Mouse (Mus musculus) kidney, embryonic 14.5 days (tissue): ENCODE data around the gene Cspg5. TPM values are rescaled to one million over a fixed set of nuclear protein-coding genes. Genes with fewer than 3 reads are reported as not detected.

Experiments
- ATAC-seq: fragments of 200-750 bp; cut with Nextera tagmentation; 2 replicates; pipeline ENCODE4 v1.8.0; 2017; ENCODE audit warnings: moderate number of reproducible peaks, mild to moderate bottlenecking, moderate TSS enrichment, moderate library complexity; ENCODE audit not compliant: low FRiP score, low TSS enrichment
- H3K27ac ChIP-seq: fragments of 300-500 bp; sonication (generic); 2 replicates; pipeline ENCODE4 v1.5.1; 2014; ENCODE audit warnings: low read depth, mild to moderate bottlenecking, low read length, moderate library complexity, mixed read lengths
- H3K27me3 ChIP-seq: fragments of 300-500 bp; sonication (generic); 2 replicates; pipeline ENCODE4 v1.6.1; 2014; ENCODE audit warnings: mild to moderate bottlenecking, low read length; ENCODE audit not compliant: control insufficient read depth, insufficient read depth
- H3K36me3 ChIP-seq: fragments of 300-500 bp; sonication (generic); 2 replicates; pipeline ENCODE4 v1.6.1; 2014; ENCODE audit warnings: low read length, mixed read lengths; ENCODE audit not compliant: control insufficient read depth, insufficient read depth
- H3K4me1 ChIP-seq: fragments of 300-500 bp; sonication (generic); 2 replicates; pipeline ENCODE4 v1.6.1; 2014; ENCODE audit warnings: low read length, mixed read lengths; ENCODE audit not compliant: control insufficient read depth, insufficient read depth
- H3K4me2 ChIP-seq: fragments of 300-500 bp; sonication (generic); replicated peaks from 2 replicates; pipeline ENCODE4 v1.6.1; 2014; ENCODE audit warnings: low read depth, mild to moderate bottlenecking, low read length
- H3K4me3 ChIP-seq: fragments of 300-500 bp; sonication (generic); 2 replicates; pipeline ENCODE4 v1.5.1; 2014; ENCODE audit warnings: mild to moderate bottlenecking, low read length
- H3K9ac ChIP-seq: fragments of 300-500 bp; sonication (generic); 2 replicates; pipeline ENCODE4 v1.6.1; 2014; ENCODE audit warnings: low read depth, mild to moderate bottlenecking, low read length, moderate library complexity
- H3K9me3 ChIP-seq: fragments of 300-500 bp; sonication (generic); 2 replicates; pipeline ENCODE4 v1.6.1; 2016; ENCODE audit warnings: low read length; ENCODE audit not compliant: control insufficient read depth
- WGBS: fragments of 180-500 bp; shearing (Covaris S2); extraction: QIAGEN DNeasy Blood & Tissue Kit; methylation state at CpG from one replicate; pipeline ENCODE4 v1.1.7; 2014; 5-methylcytosine and 5-hydroxymethylcytosine counted together
- polyA plus RNA-seq: library from polyadenylated mRNA; unstranded; fragments of >200 nt; fragmentation: Nextera tagmentation; extraction: Ambion mirVana; gene quantifications from 2 replicates; pipeline ENCODE4 v1.2.1, GENCODE M21; 2014

The Cspg5 gene
- polyA plus RNA-seq, 1 experiment from 2014 or later: 0.76 TPM

- H3K4me2 ChIP-seq: no peak overlapping the region
- WGBS: 96% methylated on average over 1 of the region's 1 CpGs
- H3K4me1 ChIP-seq: no peaks in the 10 kb centered on the region
- no peaks in the 10 kb centered on the region for H3K27me3 ChIP-seq
- ATAC-seq: no peak
- H3K9me3 ChIP-seq: no peaks in the 10 kb centered on the region
- H3K27ac ChIP-seq: no peak overlapping the region
- H3K36me3 ChIP-seq: peaks cover 77% of the 10 kb centered on the region
- H3K9ac ChIP-seq: no peak overlapping the region
- H3K4me3 ChIP-seq: no peak overlapping the region
These were observed 14.5 kb upstream of the Cspg5 start for GRCm38 (mm10) chr9:110229112-110229511.

- Histone ChIP-seq H3K27me3 (no peaks in the 10 kb centered on the region), H3K4me2 (no peak overlapping the region), H3K36me3 (peaks cover 78% of the 10 kb centered on the region), H3K27ac (no peak overlapping the region), H3K9me3 (no peaks in the 10 kb centered on the region), H3K4me1 (no peaks in the 10 kb centered on the region), H3K4me3 (no peak overlapping the region), H3K9ac (no peak overlapping the region)
- ATAC-seq: no peak
- 88% methylated on average over 10 of the region's 10 CpGs for WGBS
These were observed 13.9 kb upstream of the Cspg5 start for GRCm38 (mm10) chr9:110229566-110230248.

GRCm38 (mm10) chr9:110230395-110231071 lies 13.1 kb upstream of the Cspg5 start:
- 85% methylated on average over 16 of the region's 16 CpGs for WGBS
- Histone ChIP-seq H3K27ac (no peak overlapping the region), H3K4me2 (no peak overlapping the region), H3K9me3 (no peaks in the 10 kb centered on the region), H3K4me1 (no peaks in the 10 kb centered on the region), H3K27me3 (no peaks in the 10 kb centered on the region), H3K9ac (no peak overlapping the region), H3K4me3 (no peak overlapping the region), H3K36me3 (peaks cover 82% of the 10 kb centered on the region)
- ATAC-seq: no peak

GRCm38 (mm10) chr9:110234962-110235361 lies 8.6 kb upstream of the Cspg5 start:
- Histone ChIP-seq H3K27ac (no peak overlapping the region), H3K4me1 (no peaks in the 10 kb centered on the region), H3K4me2 (no peak overlapping the region), H3K36me3 (peaks cover 89% of the 10 kb centered on the region), H3K27me3 (no peaks in the 10 kb centered on the region), H3K9me3 (no peaks in the 10 kb centered on the region), H3K9ac (no peak overlapping the region), H3K4me3 (no peak overlapping the region)
- 95% methylated on average over 6 of the region's 6 CpGs for WGBS
- ATAC-seq: no peak

GRCm38 (mm10) chr9:110244567-110244888 lies 945 bp downstream of the Cspg5 start:
- H3K27ac ChIP-seq: no peak overlapping the region
- H3K4me3 ChIP-seq: peak overlapping the region; percentile 69
- peaks cover 11% of the 10 kb centered on the region; the same call in 1 of the 2 replicates for H3K36me3 ChIP-seq
- H3K4me2 ChIP-seq: peak overlapping the region; percentile 100
- WGBS: 22% methylated on average over 7 of the region's 7 CpGs
- H3K4me1 ChIP-seq: 0 out of 2 replicates have a peak, but pooled peaks cover 9% of the 10 kb centered on the region
- ATAC-seq: no peak
- peak overlapping the region; percentile 57; the same call in 1 of the 2 replicates for H3K9ac ChIP-seq
- H3K9me3 ChIP-seq: no peaks in the 10 kb centered on the region
- H3K27me3 ChIP-seq: peaks cover 18% of the 10 kb centered on the region; the same call in 1 of the 2 replicates

- Histone ChIP-seq H3K27me3 (peaks cover 18% of the 10 kb centered on the region; the same call in 1 of the 2 replicates), H3K27ac (no peak overlapping the region), H3K36me3 (peaks cover 10% of the 10 kb centered on the region; the same call in 1 of the 2 replicates), H3K9ac (peak overlapping the region; percentile 57), H3K4me3 (peak overlapping the region; percentile 69), H3K4me1 (peaks cover 12% of the 10 kb centered on the region; the same call in 1 of the 2 replicates), H3K4me2 (peak overlapping the region; percentile 100), H3K9me3 (no peaks in the 10 kb centered on the region)
- WGBS: 1% methylated on average over 56 of the region's 93 CpGs
- peak; percentile 51 for ATAC-seq
These were observed 1.5 kb downstream of the Cspg5 start for GRCm38 (mm10) chr9:110244889-110245589.

GRCm38 (mm10) chr9:110245590-110246320 lies 2.2 kb downstream of the Cspg5 start:
- Histone ChIP-seq H3K27ac (no peak overlapping the region), H3K9ac (peak overlapping the region; percentile 57), H3K27me3 (peaks cover 18% of the 10 kb centered on the region; the same call in 1 of the 2 replicates), H3K4me3 (peak overlapping the region; percentile 69), H3K36me3 (0 out of 2 replicates have a peak, but pooled peaks cover 3% of the 10 kb centered on the region), H3K9me3 (no peaks in the 10 kb centered on the region), H3K4me2 (peak overlapping the region; percentile 100), H3K4me1 (peaks cover 15% of the 10 kb centered on the region; the same call in 1 of the 2 replicates)
- ATAC-seq: peak; percentile 84
- 1% methylated on average over 40 of the region's 40 CpGs for WGBS

- peak; percentile 13 for ATAC-seq
- Histone ChIP-seq H3K36me3 (no peaks in the 10 kb centered on the region), H3K27ac (no peak overlapping the region), H3K4me1 (peaks cover 15% of the 10 kb centered on the region; the same call in 1 of the 2 replicates), H3K4me2 (peak overlapping the region; percentile 100), H3K4me3 (peak overlapping the region; percentile 69), H3K9me3 (no peaks in the 10 kb centered on the region), H3K9ac (peak overlapping the region; percentile 32; the same call in 1 of the 2 replicates), H3K27me3 (peaks cover 18% of the 10 kb centered on the region; the same call in 1 of the 2 replicates)
- WGBS: 38% methylated on average over 13 of the region's 13 CpGs
These were observed 2.7 kb downstream of the Cspg5 start for GRCm38 (mm10) chr9:110246321-110246640.
